Mouse (Mus musculus) splenic B cell, adult 2 months (primary cell): ENCODE results near the gene Nol7.

Experiments
- DNase-seq: peaks from one replicate; pipeline ENCODE4 v3.0.0-alpha.2; 2011; ENCODE audit warnings: low read depth, low spot score
- H3K27me3 ChIP-seq: 2 replicates; pipeline ENCODE4 v1.6.1; 2012; ENCODE audit warnings: mild to moderate bottlenecking, low read length, moderate library complexity, mixed read lengths; ENCODE audit not compliant: control insufficient read depth, poor library complexity, insufficient read depth, severe bottlenecking
- H3K36me3 ChIP-seq: 2 replicates; pipeline ENCODE4 v1.6.1; 2012; ENCODE audit warnings: mild to moderate bottlenecking, low read length, moderate library complexity, mixed read lengths; ENCODE audit not compliant: control insufficient read depth, poor library complexity, insufficient read depth, severe bottlenecking

The Nol7 gene

GRCm38 (mm10) chr13:43379989-43380388 lies 18.2 kb upstream of the Nol7 start:
- no peak for DNase-seq
- no peaks in the 10 kb centered on the region for H3K27me3 ChIP-seq
- peaks cover 2% of the 10 kb centered on the region; the same call in 1 of the 2 replicates for H3K36me3 ChIP-seq

GRCm38 (mm10) chr13:43385321-43385720 lies 12.9 kb upstream of the Nol7 start:
- H3K27me3 ChIP-seq: no peaks in the 10 kb centered on the region
- DNase-seq: no peak
- H3K36me3 ChIP-seq: no peaks in the 10 kb centered on the region

DNA sequence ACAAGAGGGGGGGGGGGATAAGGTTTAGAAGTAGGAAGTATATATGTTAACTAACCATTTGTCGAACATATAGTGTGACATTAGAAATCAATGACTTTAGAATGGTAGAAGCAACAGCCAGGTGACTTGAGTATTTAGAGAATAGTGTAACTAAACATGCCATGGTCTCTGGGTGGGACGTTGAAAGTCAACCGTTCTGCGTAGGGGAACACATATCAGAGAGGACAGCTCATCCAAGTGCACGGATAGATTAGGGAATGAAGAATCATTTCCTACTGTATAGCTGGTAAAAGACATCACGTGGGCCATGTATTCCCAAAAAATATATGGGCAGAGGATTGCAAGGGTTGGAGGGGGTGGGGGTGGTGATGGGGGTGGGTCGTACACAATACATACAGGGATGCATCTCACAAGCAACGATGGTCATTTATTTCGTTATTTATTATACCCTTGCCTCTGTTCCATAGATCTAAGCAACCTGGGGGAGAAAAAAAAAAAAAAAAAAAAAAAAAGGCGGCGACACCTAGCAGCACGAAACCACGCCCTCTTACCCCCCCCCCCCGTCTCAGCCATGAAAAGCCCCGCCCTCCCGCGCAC lies 392 bp upstream of the Nol7 start:
- Histone ChIP-seq H3K27me3 (no peaks in the 10 kb centered on the region; the same call in 1 of the 2 replicates), H3K36me3 (peaks cover 6% of the 10 kb centered on the region; the same call in 1 of the 2 replicates)
- DNase-seq: no peak

DNA sequence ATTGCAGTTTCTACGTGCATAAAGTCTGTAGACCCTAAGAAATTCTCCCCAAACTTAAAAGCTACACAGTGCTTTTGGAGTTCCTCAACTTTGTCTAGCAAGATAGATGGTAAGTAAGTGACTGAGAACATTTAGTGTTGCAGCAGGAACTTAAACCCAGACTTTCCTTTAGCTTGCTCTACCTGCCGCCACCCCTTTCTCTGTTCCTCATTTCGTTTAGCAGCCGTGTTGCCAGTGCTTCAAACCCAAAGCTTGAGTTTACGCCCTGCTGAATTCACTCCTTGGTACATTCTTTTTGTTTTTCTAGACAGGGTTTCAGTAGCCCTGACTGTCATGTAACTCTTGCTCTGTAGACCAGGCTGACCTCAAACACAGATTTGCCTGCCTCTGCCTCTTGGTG lies 1.4 kb downstream of the Nol7 start:
- Histone ChIP-seq H3K27me3 (no peaks in the 10 kb centered on the region; the same call in 1 of the 2 replicates), H3K36me3 (peaks cover 8% of the 10 kb centered on the region; the same call in 1 of the 2 replicates)
- peak; percentile 83 for DNase-seq

DNA sequence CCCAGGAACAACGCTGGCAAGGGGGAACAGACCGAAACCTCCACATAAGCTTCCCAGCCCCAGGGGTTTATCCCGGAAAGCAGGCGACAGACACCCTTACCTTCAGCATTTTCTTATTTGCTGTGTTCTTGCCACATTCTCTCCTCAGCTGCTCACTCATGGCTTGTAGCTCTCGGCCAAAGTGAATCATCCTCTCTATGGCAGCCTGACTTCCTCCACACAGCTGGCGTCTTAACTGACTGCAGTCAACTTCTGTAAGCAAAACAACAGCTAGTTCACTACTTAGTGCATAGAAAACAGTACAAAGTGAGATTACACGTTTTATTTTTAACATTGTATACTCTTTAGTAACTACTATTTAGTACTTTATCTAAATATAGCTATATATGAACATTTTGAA lies 14.1 kb downstream of the Nol7 start:
- H3K27me3 ChIP-seq: no peaks in the 10 kb centered on the region
- peaks cover 21% of the 10 kb centered on the region; the same call in 1 of the 2 replicates for H3K36me3 ChIP-seq
- DNase-seq: no peak

- DNase-seq: no peak
- no peaks in the 10 kb centered on the region for H3K27me3 ChIP-seq
- H3K36me3 ChIP-seq: peaks cover 22% of the 10 kb centered on the region; the same call in 1 of the 2 replicates
Measured at GRCm38 (mm10) chr13:43413611-43414010, 15.4 kb downstream of the Nol7 start.

- H3K36me3 ChIP-seq: peaks cover 22% of the 10 kb centered on the region; the same call in 1 of the 2 replicates
- H3K27me3 ChIP-seq: no peaks in the 10 kb centered on the region
- no peak for DNase-seq
Measured at GRCm38 (mm10) chr13:43415249-43415648, 17.1 kb downstream of the Nol7 start.

DNA sequence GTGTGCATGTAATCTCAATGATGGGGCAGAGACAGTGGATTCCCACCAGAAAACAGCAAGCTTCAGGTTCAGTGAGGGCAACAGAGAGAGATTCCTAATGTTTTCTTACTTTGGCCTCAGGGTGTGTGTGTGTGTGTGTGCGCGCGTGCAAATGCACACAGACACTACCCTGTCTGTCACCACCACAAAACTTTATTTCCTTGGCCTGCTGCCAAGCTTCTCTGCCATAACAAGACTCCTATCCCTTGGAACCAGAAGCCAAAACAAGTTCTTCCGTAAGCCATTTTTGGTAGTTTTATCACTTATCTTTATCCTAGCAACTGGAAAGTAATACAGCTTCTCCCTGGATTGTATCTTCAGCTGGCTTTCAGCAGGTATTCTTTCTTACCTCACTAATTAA lies 30.2 kb downstream of the Nol7 start:
- no peaks in the 10 kb centered on the region; the same call in 1 of the 2 replicates for H3K27me3 ChIP-seq
- DNase-seq: no peak
- H3K36me3 ChIP-seq: 0 out of 2 replicates have a peak, but pooled peaks cover 3% of the 10 kb centered on the region

DNA sequence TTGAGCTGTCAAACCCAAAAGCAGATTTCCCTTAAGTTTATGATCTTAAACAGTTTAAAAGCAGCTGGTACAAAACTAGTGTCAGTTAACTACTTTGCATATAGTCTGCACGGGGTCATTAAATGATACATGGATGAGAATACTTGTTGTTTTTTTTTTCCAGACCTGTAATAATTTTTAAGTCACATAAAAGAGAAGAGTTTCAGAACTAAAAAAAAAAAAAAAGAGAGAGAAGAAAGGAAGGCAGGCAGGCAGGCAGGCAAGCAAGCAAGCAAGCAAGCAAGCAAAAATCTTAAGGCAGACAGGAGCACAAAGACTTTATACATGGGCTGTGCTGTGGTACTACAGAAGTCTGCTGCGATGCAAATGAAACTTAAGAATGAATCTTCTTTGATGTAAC lies 35.2 kb downstream of the Nol7 start:
- no peak for DNase-seq
- H3K36me3 ChIP-seq: 0 out of 2 replicates have a peak, but pooled peaks cover 3% of the 10 kb centered on the region
- H3K27me3 ChIP-seq: no peaks in the 10 kb centered on the region

GRCm38 (mm10) chr13:43440376-43440775 lies 42.2 kb downstream of the Nol7 start:
- Histone ChIP-seq H3K36me3 (no peaks in the 10 kb centered on the region), H3K27me3 (no peaks in the 10 kb centered on the region)
- DNase-seq: no peak

GRCm38 (mm10) chr13:43442551-43442950 lies 44.4 kb downstream of the Nol7 start:
- Histone ChIP-seq H3K36me3 (no peaks in the 10 kb centered on the region), H3K27me3 (no peaks in the 10 kb centered on the region)
- DNase-seq: no peak

DNA sequence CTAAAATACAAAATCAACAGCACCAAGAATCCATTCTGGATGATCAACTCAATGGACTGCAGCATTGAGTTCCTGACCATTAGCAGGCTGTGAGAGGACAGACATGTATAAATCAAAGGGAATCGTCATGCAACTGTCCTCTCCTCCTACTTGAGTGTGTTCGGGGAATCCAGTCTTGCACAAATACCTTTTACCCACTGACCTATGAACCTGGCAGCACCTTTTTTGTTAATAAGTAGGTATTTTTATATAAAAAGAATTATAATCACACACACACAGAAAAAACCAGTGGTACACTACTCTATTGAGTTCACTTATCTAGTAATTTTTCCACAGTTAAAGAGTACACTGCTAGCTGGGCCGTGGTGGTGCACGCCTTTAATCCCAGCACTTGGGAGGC lies 45.5 kb downstream of the Nol7 start:
- DNase-seq: no peak
- H3K36me3 ChIP-seq: no peaks in the 10 kb centered on the region
- no peaks in the 10 kb centered on the region for H3K27me3 ChIP-seq

- DNase-seq: no peak
- no peaks in the 10 kb centered on the region for H3K36me3 ChIP-seq
Measured at GRCm38 (mm10) chr13:43444717-43445116, 46.5 kb downstream of the Nol7 start.

DNA sequence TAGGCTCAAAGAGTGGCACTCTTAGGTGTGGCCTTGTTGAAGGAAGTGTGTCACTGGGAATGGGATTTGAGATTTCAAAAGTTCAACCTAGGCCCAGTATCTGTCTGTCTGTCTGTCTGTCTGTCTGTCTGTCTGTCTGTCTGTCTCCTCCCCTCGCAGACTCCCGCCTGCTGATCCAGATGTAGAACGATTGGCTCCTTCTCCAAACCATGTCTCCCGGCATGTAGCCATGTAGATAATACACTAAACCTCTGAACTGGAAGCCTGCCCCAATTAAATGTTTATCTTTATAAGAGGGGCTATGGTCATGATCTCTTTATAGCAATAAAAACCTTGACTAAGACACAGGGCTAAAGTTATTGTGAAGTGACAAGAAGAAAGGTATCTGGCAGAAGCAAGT lies 47.6 kb downstream of the Nol7 start:
- no peak for DNase-seq
- Histone ChIP-seq H3K27me3 (no peaks in the 10 kb centered on the region), H3K36me3 (no peaks in the 10 kb centered on the region)

More at GRCm38 (mm10) chr13:43444717-43445116, 46.5 kb downstream of the Nol7 start:
- no peaks in the 10 kb centered on the region for H3K27me3 ChIP-seq

- Histone ChIP-seq H3K36me3 (no peaks in the 10 kb centered on the region), H3K27me3 (no peaks in the 10 kb centered on the region)
- no peak for DNase-seq
Measured at GRCm38 (mm10) chr13:43447721-43448120, 49.5 kb downstream of the Nol7 start.

DNA sequence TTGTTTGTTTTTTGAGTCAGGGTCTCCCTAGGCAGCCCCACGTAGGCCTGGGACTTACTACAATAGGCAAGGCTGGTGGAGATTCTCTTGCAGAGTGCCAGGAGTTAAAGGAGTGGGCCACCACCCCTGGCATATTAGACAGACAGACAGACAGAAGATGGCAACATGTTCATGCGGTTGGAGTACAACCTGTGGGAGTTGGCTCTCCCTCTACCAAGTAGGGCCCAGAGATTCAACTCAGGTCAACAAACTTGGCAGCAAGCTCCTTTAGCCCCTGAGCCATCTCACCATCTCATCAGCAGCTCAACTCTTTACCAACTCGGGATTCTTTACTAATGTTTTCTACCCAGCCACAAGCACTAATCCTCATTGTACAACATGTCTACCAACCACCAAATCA lies 52.5 kb downstream of the Nol7 start:
- DNase-seq: no peak
- Histone ChIP-seq H3K27me3 (no peaks in the 10 kb centered on the region), H3K36me3 (no peaks in the 10 kb centered on the region)
